Mouse (Mus musculus) forebrain, embryonic 15.5 days (tissue): Measurements from ENCODE around the gene H2afy. TPM values are rescaled to one million over a fixed set of nuclear protein-coding genes. Genes with fewer than 3 reads are reported as not detected.

Experiments used
- ATAC-seq: fragments of 200-750 bp; cut with Nextera tagmentation; replicated peaks from 2 replicates; pipeline ENCODE4 v1.8.0; 2017; ENCODE audit warnings: mild to moderate bottlenecking, moderate TSS enrichment, moderate library complexity
- H3K27ac ChIP-seq: fragments of 300-500 bp; sonication (generic); replicated peaks from 2 replicates; pipeline ENCODE4 v1.5.1; 2015; ENCODE audit warnings: mild to moderate bottlenecking, inconsistent platforms
- H3K27me3 ChIP-seq: fragments of 300-500 bp; sonication (generic); 2 replicates; pipeline ENCODE4 v1.6.1; 2015; ENCODE audit warnings: inconsistent platforms
- H3K36me3 ChIP-seq: fragments of 300-500 bp; sonication (generic); 2 replicates; pipeline ENCODE4 v1.6.1; 2015; ENCODE audit warnings: mild to moderate bottlenecking, inconsistent platforms
- H3K4me1 ChIP-seq: fragments of 300-500 bp; sonication (generic); 2 replicates; pipeline ENCODE4 v1.6.1; 2015; ENCODE audit warnings: inconsistent platforms
- H3K4me2 ChIP-seq: fragments of 300-500 bp; sonication (generic); replicated peaks from 2 replicates; pipeline ENCODE4 v1.6.1; 2015; ENCODE audit warnings: mild to moderate bottlenecking, inconsistent platforms
- H3K4me3 ChIP-seq: fragments of 300-500 bp; sonication (generic); 2 replicates; pipeline ENCODE4 v1.5.1; 2015; ENCODE audit warnings: mild to moderate bottlenecking, inconsistent platforms
- H3K9ac ChIP-seq: fragments of 300-500 bp; sonication (generic); replicated peaks from 2 replicates; pipeline ENCODE4 v1.6.1; 2015; ENCODE audit warnings: mild to moderate bottlenecking, inconsistent platforms
- H3K9me3 ChIP-seq: fragments of 300-500 bp; sonication (generic); 2 replicates; pipeline ENCODE4 v1.6.1; 2016; ENCODE audit warnings: inconsistent platforms
- WGBS: fragments of 180-500 bp; shearing (Covaris S2); methylation state at CpG from one replicate; pipeline ENCODE4 v1.1.7; 2015; ENCODE audit warnings: mixed read lengths; 5-methylcytosine and 5-hydroxymethylcytosine counted together
- polyA plus RNA-seq: library from polyadenylated mRNA; unstranded; fragments of >200 nt; fragmentation: Nextera tagmentation; extraction: Ambion mirVana; gene quantifications from 2 replicates; pipeline ENCODE4 v1.2.1, GENCODE M21; 2015

H2afy gene
- polyA plus RNA-seq, 1 experiment from 2014 or later, result 424 TPM

DNA sequence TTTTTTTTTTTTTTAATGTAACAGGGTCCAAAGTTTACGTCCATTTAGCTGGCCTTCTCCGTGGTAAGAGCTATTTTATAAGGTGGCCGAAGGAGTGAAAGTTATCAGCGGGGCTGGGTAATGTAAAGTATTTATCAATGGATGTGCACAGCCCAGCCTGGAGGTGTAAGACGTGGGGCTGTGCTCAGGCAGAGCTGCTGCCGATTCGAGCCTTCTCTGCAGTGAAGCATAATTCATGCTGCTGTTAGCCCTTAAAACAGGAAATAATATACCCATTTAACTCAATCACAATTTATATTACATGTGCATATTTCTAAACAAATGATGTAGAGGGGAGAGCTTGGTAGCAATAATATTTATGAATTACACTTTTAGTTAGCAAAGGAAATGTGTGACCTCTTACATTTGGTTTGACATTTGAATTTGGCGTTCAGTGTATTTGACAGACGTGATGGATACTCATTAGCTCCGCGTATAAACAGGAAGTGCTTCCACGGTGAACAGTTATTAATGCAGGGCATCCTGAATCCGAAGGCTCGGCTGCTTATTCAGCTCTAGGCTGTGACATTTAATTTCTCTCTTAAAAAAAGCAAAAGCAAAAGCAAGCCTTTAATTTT is 111.6 kb downstream of the H2afy start:
- Histone ChIP-seq H3K4me2 (no peak overlapping the region), H3K36me3 (no peaks in the 10 kb centered on the region), H3K4me3 (no peak overlapping the region), H3K9me3 (no peaks in the 10 kb centered on the region), H3K4me1 (no peaks in the 10 kb centered on the region), H3K9ac (no peak overlapping the region), H3K27ac (no peak overlapping the region), H3K27me3 (no peaks in the 10 kb centered on the region)
- WGBS, result 72% methylated on average over 14 of the region's 14 CpGs
- ATAC-seq, result no peak

Other genes with a start within 250 kb of the H2afy start
- 0.87 and 1.0 TPM in 2 replicates for gene Tifab, start 42.5 kb upstream of the H2afy start, polyA plus RNA-seq
- 3.1 and 6.7 TPM in 2 replicates for gene Neurog1, start 115.8 kb upstream of the H2afy start, polyA plus RNA-seq
- gene Cxcl14, start 160.2 kb upstream of the H2afy start, polyA plus RNA-seq, result 14.2 and 15.2 TPM in 2 replicates